Comparison of ENCODE assay signal across 16 mouse cellular contexts in genomic region chr1:85697721-85698493, GRCm38 (mm10). TPM values are rescaled to one million over a fixed set of nuclear protein-coding genes. Genes with fewer than 3 reads are reported as not detected.
A peak's percentile ranks its signal among the peaks of the same experiment; 100 is the strongest.
DNase-seq lines count a peak whose midpoint lies in the region; ATAC-seq and TF ChIP-seq lines count a peak whose summit lies in the region.
"Had no signal": no experiment of that assay in that cellular context is flagged by ENCODE, and none has a peak within 500 bp of the region (broad histone marks: within the 10 kb centered on the region; RNA-seq: fewer than 3 reads in every experiment).

No protein-coding gene starts in this region.

- peaks cover 2% of the 10 kb centered on the region; the same call in 1 of the 2 replicates for H3K4me1 ChIP-seq in spleen, adult 2 months (ENCODE audit: control insufficient read depth, insufficient read depth, insufficient read length)
- H3K4me1 ChIP-seq: forebrain, embryonic 13.5 days; hindbrain, embryonic 12.5 days; kidney, embryonic 15.5 days; lung, embryonic 15.5 days had no signal

- peak overlapping the region; percentile 56 for H3K27ac ChIP-seq in spleen, adult 2 months (ENCODE audit: insufficient read depth, low read length)
- H3K27ac ChIP-seq: forebrain, embryonic 13.5 days; hindbrain, embryonic 12.5 days; kidney, embryonic 15.5 days; liver, embryonic 14.5 days; lung, embryonic 15.5 days had no signal

- ATAC-seq in CD4-positive, CD25-positive, alpha-beta regulatory T cell, adult 4 months: peak; percentile 64
- peak; percentile 63 to 65; a peak in 3 of 4 replicates for ATAC-seq in hematopoietic stem cell, adult 5-6 weeks (replicated peaks in 1 of 2; ENCODE audit: insufficient read depth in 1 of 2, low FRiP score in 2 of 2, low TSS enrichment in 1 of 2, low read depth in 1 of 2, poor library complexity in 2 of 2, severe bottlenecking in 2 of 2)
- ATAC-seq: forebrain, embryonic 13.5 days; intestine, embryonic 16.5 days had no signal

- H3K36me3 ChIP-seq in spleen, adult 2 months (ENCODE audit: control insufficient read depth, insufficient read depth, low read length): peaks cover 64% of the 10 kb centered on the region
- H3K36me3 ChIP-seq in splenic B cell, adult 2 months (ENCODE audit: control insufficient read depth, insufficient read depth, low read length, poor library complexity, severe bottlenecking): peaks cover 51% of the 10 kb centered on the region
- H3K36me3 ChIP-seq: hindbrain, embryonic 12.5 days; kidney, embryonic 15.5 days; lung, embryonic 15.5 days had no signal

- 25% methylated on average over 4 of the region's 4 CpGs for WGBS in spleen, adult 2 months

- no peak for TF ChIP-seq POLR2A in spleen, adult 2 months (IDR thresholded peaks at IDR 0.05; ENCODE audit: low read depth, low read length)

- DNase-seq in spleen, adult 2 months (ENCODE audit: low read depth in 1 of 2, low spot score in 2 of 2): peak in 1 of 2 experiments; percentile 48
- DNase-seq in spleen, postnatal 10 days (ENCODE audit: low spot score in 2 of 2): no peak
- peak; percentile 82 for DNase-seq in splenic B cell, adult 2 months (ENCODE audit: low read depth, low spot score)
- DNase-seq in kidney, adult 11 months: no peak
- no peak for DNase-seq in layer of hippocampus, adult 8-10 months (ENCODE audit: low spot score in 2 of 2)
- DNase-seq: cerebellum, adult 8-10 months; lung, postnatal 4 days had no signal

- no peak for TF ChIP-seq CTCF in spleen, adult 2 months (IDR thresholded peaks at IDR 0.05; ENCODE audit: extremely low read depth, insufficient read depth, insufficient read length, insufficient replicate concordance)

- no peak overlapping the region for H3K4me3 ChIP-seq in spleen, adult 2 months (ENCODE audit: extremely low read depth, insufficient read depth, insufficient read length)
- H3K4me3 ChIP-seq: forebrain, embryonic 13.5 days; hindbrain, embryonic 12.5 days; kidney, embryonic 15.5 days; lung, embryonic 15.5 days had no signal

- no peaks in the 10 kb centered on the region for H3K27me3 ChIP-seq in spleen, adult 2 months (ENCODE audit: control insufficient read depth, insufficient read depth, low read length)
- no peaks in the 10 kb centered on the region for H3K27me3 ChIP-seq in splenic B cell, adult 2 months (ENCODE audit: control insufficient read depth, insufficient read depth, low read length, poor library complexity, severe bottlenecking)
- H3K27me3 ChIP-seq: forebrain, embryonic 13.5 days; hindbrain, embryonic 12.5 days; kidney, embryonic 15.5 days; lung, embryonic 15.5 days had no signal

RNA-seq across cellular contexts. Expression of gene Sp100, which starts 48.1 kb away (rescaled TPM):
- polyA plus RNA-seq in spleen, adult 2 months (2012; rRNA removed): 34.6 and 38.5 TPM in 2 replicates
- polyA plus RNA-seq in CD4-positive, CD25-positive, alpha-beta regulatory T cell, adult 4 months (2017; shearing (Covaris generic)): 1,000 to 10,000 TPM; 1,029 to 1,102 TPM
- 124 and 139 TPM in 2 replicates for total RNA-seq in hematopoietic stem cell, adult 5-6 weeks (2017)
- 1 to 10 TPM; 3.4 to 7.1 (median 5.3) TPM for total RNA-seq in layer of hippocampus, adult 8-10 months (2022)
- total RNA-seq: ES-E14 had no signal

Comparison
In these comparisons a context has a peak if more than half of its experiments do, and no peak if none do; other contexts are left out.
1. RNA of gene Sp100, which starts 48.1 kb away (total RNA-seq): 124 to 139 TPM in hematopoietic stem cell, adult 5-6 weeks; 3.4 to 7.1 TPM in layer of hippocampus, adult 8-10 months; every median in the first group is over 10 times any median in the second.